Mouse (Mus musculus): ENCODE data around the gene Krt24. TPM values are rescaled to one million over a fixed set of nuclear protein-coding genes. Genes with fewer than 3 reads are reported as not detected.

Krt24 gene
- 0.23 and 0.25 TPM in 2 replicates for polyA plus RNA-seq (2015; fragmentation: Nextera tagmentation; extraction: Ambion mirVana)

- Histone ChIP-seq H3K27me3 (no peaks in the 10 kb centered on the region), H3K4me2 (no peak within 1 kb of the TSS), H3K4me1 (peaks cover 5% of the 10 kb centered on the region; the same call in 1 of the 2 replicates), H3K9ac (no peak within 1 kb of the TSS), H3K27ac (no peak within 1 kb of the TSS), H3K36me3 (no peaks in the 10 kb centered on the region), H3K9me3 (no peaks in the 10 kb centered on the region), H3K4me3 (no peak within 1 kb of the TSS)
- ATAC-seq (ENCODE audit: insufficient number of reproducible peaks, low FRiP score, low TSS enrichment, low read depth): no peak
- WGBS: 31% methylated on average over 11 of the region's 11 CpGs
Observed at GRCm38 (mm10) chr11:99284833-99285312, at the start of gene Krt24. Gene Krt24 (minus strand): TSS chr11:99285262.

GRCm38 (mm10) chr11:99333426-99333825 is 48.4 kb upstream of the Krt24 start:
- Histone ChIP-seq H3K4me2 (no peak overlapping the region), H3K27ac (no peak overlapping the region), H3K4me1 (no peaks in the 10 kb centered on the region), H3K4me3 (no peak overlapping the region), H3K9me3 (no peaks in the 10 kb centered on the region), H3K36me3 (no peaks in the 10 kb centered on the region), H3K9ac (no peak overlapping the region), H3K27me3 (no peaks in the 10 kb centered on the region)
- ATAC-seq (ENCODE audit: insufficient number of reproducible peaks, low FRiP score, low TSS enrichment, low read depth): no peak
- WGBS: 71% methylated on average over 13 of the region's 13 CpGs

- H3K4me2 ChIP-seq: no peak overlapping the region
- no peaks in the 10 kb centered on the region for H3K27me3 ChIP-seq
- H3K4me3 ChIP-seq: no peak overlapping the region
- 69% methylated on average over 2 of the region's 2 CpGs for WGBS
- H3K9me3 ChIP-seq: no peaks in the 10 kb centered on the region
- no peaks in the 10 kb centered on the region for H3K4me1 ChIP-seq
- H3K27ac ChIP-seq: no peak overlapping the region
- H3K9ac ChIP-seq: no peak overlapping the region
- no peak for ATAC-seq (ENCODE audit: insufficient number of reproducible peaks, low FRiP score, low TSS enrichment, low read depth)
- no peaks in the 10 kb centered on the region for H3K36me3 ChIP-seq
Observed at GRCm38 (mm10) chr11:99329655-99330054, 44.6 kb upstream of the Krt24 start.

- H3K27me3 ChIP-seq: no peaks in the 10 kb centered on the region
- H3K9me3 ChIP-seq: no peaks in the 10 kb centered on the region
- no peak within 1 kb of the TSS for H3K27ac ChIP-seq
- no peak within 1 kb of the TSS for H3K9ac ChIP-seq
- H3K4me1 ChIP-seq: no peaks in the 10 kb centered on the region
- no peak for ATAC-seq (ENCODE audit: insufficient number of reproducible peaks, low FRiP score, low TSS enrichment, low read depth)
- no peak within 1 kb of the TSS for H3K4me2 ChIP-seq
- H3K36me3 ChIP-seq: no peaks in the 10 kb centered on the region
- WGBS: 88% methylated on average over 11 of the region's 11 CpGs
- no peak within 1 kb of the TSS for H3K4me3 ChIP-seq
Observed at GRCm38 (mm10) chr11:99322851-99323250, 37.8 kb upstream of the Krt24 start, which contains the start of gene Krt25. Gene Krt25 (minus strand): TSS chr11:99322951.

- no peak overlapping the region for H3K27ac ChIP-seq
- 88% methylated on average over 14 of the region's 14 CpGs for WGBS
- no peak overlapping the region for H3K9ac ChIP-seq
- H3K4me3 ChIP-seq: no peak overlapping the region
- no peaks in the 10 kb centered on the region for H3K27me3 ChIP-seq
- no peaks in the 10 kb centered on the region for H3K4me1 ChIP-seq
- H3K4me2 ChIP-seq: no peak overlapping the region
- no peak for ATAC-seq (ENCODE audit: insufficient number of reproducible peaks, low FRiP score, low TSS enrichment, low read depth)
- no peaks in the 10 kb centered on the region for H3K9me3 ChIP-seq
- no peaks in the 10 kb centered on the region for H3K36me3 ChIP-seq
Observed at GRCm38 (mm10) chr11:99321094-99321493, 36.0 kb upstream of the Krt24 start.

GRCm38 (mm10) chr11:99319127-99319526 is 34.1 kb upstream of the Krt24 start:
- H3K27ac ChIP-seq: no peak overlapping the region
- WGBS: 51% methylated on average over 9 of the region's 9 CpGs
- no peak for ATAC-seq (ENCODE audit: insufficient number of reproducible peaks, low FRiP score, low TSS enrichment, low read depth)
- no peak overlapping the region for H3K4me2 ChIP-seq
- H3K27me3 ChIP-seq: no peaks in the 10 kb centered on the region
- no peaks in the 10 kb centered on the region for H3K4me1 ChIP-seq
- H3K4me3 ChIP-seq: no peak overlapping the region
- no peaks in the 10 kb centered on the region for H3K36me3 ChIP-seq
- no peak overlapping the region for H3K9ac ChIP-seq
- H3K9me3 ChIP-seq: no peaks in the 10 kb centered on the region

GRCm38 (mm10) chr11:99316543-99316942 is 31.5 kb upstream of the Krt24 start:
- WGBS: 64% methylated on average over 8 of the region's 8 CpGs

GRCm38 (mm10) chr11:99314594-99314993 is 29.5 kb upstream of the Krt24 start:
- H3K9ac ChIP-seq: no peak overlapping the region
- no peaks in the 10 kb centered on the region for H3K36me3 ChIP-seq
- H3K9me3 ChIP-seq: no peaks in the 10 kb centered on the region
- 77% methylated on average over 2 of the region's 2 CpGs for WGBS
- no peaks in the 10 kb centered on the region for H3K27me3 ChIP-seq
- H3K27ac ChIP-seq: no peak overlapping the region
- no peak overlapping the region for H3K4me2 ChIP-seq
- no peak for ATAC-seq (ENCODE audit: insufficient number of reproducible peaks, low FRiP score, low TSS enrichment, low read depth)
- no peaks in the 10 kb centered on the region for H3K4me1 ChIP-seq
- H3K4me3 ChIP-seq: no peak overlapping the region

More at GRCm38 (mm10) chr11:99316543-99316942, 31.5 kb upstream of the Krt24 start:
- ATAC-seq (ENCODE audit: insufficient number of reproducible peaks, low FRiP score, low TSS enrichment, low read depth): no peak
- Histone ChIP-seq H3K4me2 (no peak overlapping the region), H3K27ac (no peak overlapping the region), H3K4me3 (no peak overlapping the region), H3K9ac (no peak overlapping the region), H3K27me3 (no peaks in the 10 kb centered on the region), H3K9me3 (no peaks in the 10 kb centered on the region), H3K36me3 (no peaks in the 10 kb centered on the region), H3K4me1 (no peaks in the 10 kb centered on the region)

- 100% methylated on average over 1 of the region's 1 CpGs for WGBS
- Histone ChIP-seq H3K27ac (no peak overlapping the region), H3K9me3 (no peaks in the 10 kb centered on the region), H3K9ac (no peak overlapping the region), H3K4me2 (no peak overlapping the region), H3K36me3 (no peaks in the 10 kb centered on the region), H3K27me3 (no peaks in the 10 kb centered on the region), H3K4me3 (no peak overlapping the region), H3K4me1 (no peaks in the 10 kb centered on the region)
- ATAC-seq (ENCODE audit: insufficient number of reproducible peaks, low FRiP score, low TSS enrichment, low read depth): no peak
Observed at GRCm38 (mm10) chr11:99310882-99311281, 25.8 kb upstream of the Krt24 start.

GRCm38 (mm10) chr11:99307579-99307978 is 22.5 kb upstream of the Krt24 start:
- Histone ChIP-seq H3K4me1 (no peaks in the 10 kb centered on the region), H3K9me3 (no peaks in the 10 kb centered on the region), H3K36me3 (no peaks in the 10 kb centered on the region), H3K4me2 (no peak overlapping the region), H3K27ac (no peak overlapping the region), H3K27me3 (no peaks in the 10 kb centered on the region), H3K9ac (no peak overlapping the region), H3K4me3 (no peak overlapping the region)
- ATAC-seq (ENCODE audit: insufficient number of reproducible peaks, low FRiP score, low TSS enrichment, low read depth): no peak
- WGBS: 17% methylated on average over 2 of the region's 2 CpGs

GRCm38 (mm10) chr11:99295039-99295438 is 10.0 kb upstream of the Krt24 start:
- no peak overlapping the region for H3K27ac ChIP-seq
- no peak for ATAC-seq (ENCODE audit: insufficient number of reproducible peaks, low FRiP score, low TSS enrichment, low read depth)
- H3K9me3 ChIP-seq: no peaks in the 10 kb centered on the region
- no peak overlapping the region for H3K9ac ChIP-seq
- H3K4me1 ChIP-seq: no peaks in the 10 kb centered on the region
- no peak overlapping the region for H3K4me2 ChIP-seq
- peaks cover 4% of the 10 kb centered on the region; the same call in 1 of the 2 replicates for H3K27me3 ChIP-seq
- no peaks in the 10 kb centered on the region for H3K36me3 ChIP-seq
- H3K4me3 ChIP-seq: no peak overlapping the region
- 29% methylated on average over 5 of the region's 5 CpGs for WGBS

GRCm38 (mm10) chr11:99292846-99293245 is 7.8 kb upstream of the Krt24 start:
- H3K4me2 ChIP-seq: no peak overlapping the region

GRCm38 (mm10) chr11:99284011-99284410 is 1.1 kb downstream of the Krt24 start:
- H3K4me2 ChIP-seq: no peak overlapping the region
- H3K9me3 ChIP-seq: no peaks in the 10 kb centered on the region
- H3K4me3 ChIP-seq: no peak overlapping the region
- no peaks in the 10 kb centered on the region for H3K27me3 ChIP-seq
- H3K27ac ChIP-seq: no peak overlapping the region
- peaks cover 5% of the 10 kb centered on the region; the same call in 1 of the 2 replicates for H3K4me1 ChIP-seq
- no peaks in the 10 kb centered on the region for H3K36me3 ChIP-seq
- no peak overlapping the region for H3K9ac ChIP-seq
- ATAC-seq (ENCODE audit: insufficient number of reproducible peaks, low FRiP score, low TSS enrichment, low read depth): no peak
- WGBS: 79% methylated on average over 5 of the region's 5 CpGs

More at GRCm38 (mm10) chr11:99292846-99293245, 7.8 kb upstream of the Krt24 start:
- no peak for ATAC-seq (ENCODE audit: insufficient number of reproducible peaks, low FRiP score, low TSS enrichment, low read depth)
- 57% methylated on average over 5 of the region's 5 CpGs for WGBS
- Histone ChIP-seq H3K36me3 (no peaks in the 10 kb centered on the region), H3K4me1 (no peaks in the 10 kb centered on the region), H3K4me3 (no peak overlapping the region), H3K9me3 (no peaks in the 10 kb centered on the region), H3K27ac (no peak overlapping the region), H3K27me3 (peaks cover 4% of the 10 kb centered on the region; the same call in 1 of the 2 replicates), H3K9ac (no peak overlapping the region)
